Mouse (Mus musculus) thymus, postnatal 0 days (tissue): ENCODE data around the gene Rad50. TPM values are rescaled to one million over a fixed set of nuclear protein-coding genes. Genes with fewer than 3 reads are reported as not detected.

Source experiments
- DNase-seq: peaks from one replicate; pipeline ENCODE4 v3.0.0-alpha.2; 2015; ENCODE audit warnings: low spot score
- polyA plus RNA-seq: library from polyadenylated mRNA; unstranded; fragments of >200 nt; fragmentation: Nextera tagmentation; extraction: Ambion mirVana; gene quantifications from 2 replicates; pipeline ENCODE4 v1.2.1, GENCODE M21; 2015

The Rad50 gene
- polyA plus RNA-seq, 1 experiment from 2014 or later: 44.8 TPM

GRCm38 (mm10) chr11:53699351-53699750 is 7.8 kb downstream of the Rad50 start:
- no peak for DNase-seq

DNA sequence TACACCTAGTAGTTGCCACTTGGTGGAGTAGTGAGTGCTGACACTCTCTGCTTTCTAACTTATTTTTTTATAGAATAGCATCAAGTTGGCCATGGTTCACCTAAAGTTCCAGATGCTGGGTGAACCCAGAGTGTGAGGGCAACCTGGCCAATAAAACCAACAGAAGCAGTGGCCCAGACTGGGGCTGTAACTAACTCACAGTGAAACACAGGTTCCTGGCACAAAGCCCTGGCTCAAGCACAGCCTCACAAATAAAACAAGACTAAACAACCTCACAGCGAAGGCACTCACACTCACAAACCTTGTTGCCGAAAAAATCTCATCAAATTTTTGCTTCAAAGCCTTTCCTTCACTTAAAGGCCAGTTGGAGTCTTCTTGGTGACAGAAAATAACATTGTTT is 8.6 kb downstream of the Rad50 start:
- no peak for DNase-seq

DNA sequence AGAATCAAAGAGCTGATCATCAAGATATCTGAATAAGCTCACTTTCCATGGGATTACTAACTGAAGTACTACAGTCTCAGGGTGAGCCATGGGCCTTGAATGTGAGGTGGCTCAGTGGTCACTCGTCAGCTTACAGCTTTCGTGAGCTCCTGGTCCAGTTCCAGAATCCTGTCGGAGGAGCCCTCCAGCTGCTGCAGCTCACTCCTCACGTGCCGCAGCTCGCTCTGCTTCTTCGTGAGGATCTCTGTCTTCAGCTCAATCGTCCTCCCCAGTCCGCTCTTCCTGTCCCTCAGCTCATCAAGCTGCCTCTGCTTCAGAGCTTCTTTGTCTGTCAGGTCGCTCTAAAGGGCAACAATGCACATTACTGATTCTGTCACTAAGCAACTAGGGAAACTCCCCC is 15.1 kb downstream of the Rad50 start:
- DNase-seq: no peak

DNA sequence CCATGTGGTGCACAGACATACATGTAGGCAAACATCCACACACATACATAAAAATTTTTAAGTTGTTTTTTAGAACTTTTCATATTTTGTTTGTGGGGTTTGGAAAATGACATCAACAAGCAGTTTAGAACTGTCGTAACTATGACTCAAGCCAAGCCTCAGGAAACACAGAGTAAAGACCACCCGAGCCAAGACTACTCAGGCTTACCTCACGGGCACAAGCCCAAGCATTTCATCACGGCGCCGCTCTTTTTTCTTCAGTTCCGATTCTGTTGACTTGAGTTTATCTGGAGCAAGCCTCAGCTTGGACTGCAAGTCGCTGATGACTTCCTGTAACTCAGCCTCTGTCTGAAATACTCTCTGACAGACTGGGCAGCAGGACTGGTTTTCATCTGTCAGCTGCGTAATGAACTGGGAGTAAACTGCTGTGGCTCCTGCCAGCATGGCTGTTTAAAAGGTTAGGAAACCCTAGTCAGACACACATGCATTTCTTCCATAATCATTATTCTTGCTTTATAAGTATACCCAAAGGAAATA is 24.1 kb downstream of the Rad50 start:
- DNase-seq: no peak

DNA sequence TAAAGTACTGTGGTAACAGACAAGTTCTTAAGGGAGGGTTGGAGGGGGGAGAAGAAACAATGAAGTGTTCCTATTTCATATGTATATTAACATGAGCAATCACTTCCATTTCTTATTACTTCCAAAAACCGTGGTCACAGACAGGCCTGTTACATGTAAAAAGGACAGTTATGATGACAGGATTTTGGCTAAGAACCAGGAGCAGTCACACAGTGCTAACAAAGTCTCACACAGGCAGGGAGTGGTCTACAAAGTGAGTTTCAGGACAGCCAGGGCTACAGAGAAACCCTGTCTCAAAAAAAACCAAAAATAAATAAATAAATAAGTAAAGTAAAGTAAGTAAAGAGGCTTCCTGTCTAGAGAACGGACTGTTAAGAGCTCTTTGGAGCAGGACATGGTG is 24.9 kb downstream of the Rad50 start:
- no peak for DNase-seq

DNA sequence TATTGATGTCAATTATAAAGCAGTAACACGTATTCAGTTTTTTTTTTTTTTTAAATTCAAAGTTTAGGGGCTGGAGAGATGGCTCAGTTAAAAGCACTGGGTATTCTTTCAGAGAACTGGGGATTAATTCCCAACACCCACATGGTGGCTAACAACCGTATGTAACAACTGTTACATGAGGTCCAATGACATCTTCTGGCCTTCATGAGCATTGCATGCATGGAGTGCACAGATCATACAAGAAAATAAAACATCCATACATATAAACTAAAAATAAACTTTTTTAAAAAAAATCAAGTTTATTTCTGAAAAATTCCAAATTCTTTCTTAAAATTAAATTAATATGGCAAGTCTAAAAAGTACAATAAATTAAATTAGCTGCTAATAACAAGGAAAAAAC is 25.4 kb downstream of the Rad50 start:
- DNase-seq: no peak

- DNase-seq: no peak
Observed at GRCm38 (mm10) chr11:53680141-53680540, 27.0 kb downstream of the Rad50 start.

- DNase-seq: no peak
Observed at GRCm38 (mm10) chr11:53671414-53671813, 35.7 kb downstream of the Rad50 start.

DNA sequence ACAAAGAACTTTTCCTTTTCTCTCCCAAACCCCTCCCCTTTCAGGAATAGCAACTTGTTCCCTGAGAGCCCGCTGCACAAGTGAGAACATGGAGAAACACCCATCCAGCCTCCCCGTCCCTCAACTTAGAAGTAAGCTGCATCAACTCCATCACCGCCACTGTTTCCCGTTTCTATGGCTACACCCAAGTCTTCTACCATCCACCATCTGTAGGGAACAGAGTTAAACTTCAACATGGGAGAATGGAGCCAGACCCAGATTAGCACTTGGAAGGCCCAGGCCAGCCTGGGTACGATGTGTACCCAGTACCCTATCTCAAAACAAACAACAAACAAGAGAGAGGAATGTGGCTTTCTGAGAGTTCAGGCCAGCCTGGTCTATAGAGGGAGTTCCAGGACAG is 43.0 kb downstream of the Rad50 start:
- no peak for DNase-seq

DNA sequence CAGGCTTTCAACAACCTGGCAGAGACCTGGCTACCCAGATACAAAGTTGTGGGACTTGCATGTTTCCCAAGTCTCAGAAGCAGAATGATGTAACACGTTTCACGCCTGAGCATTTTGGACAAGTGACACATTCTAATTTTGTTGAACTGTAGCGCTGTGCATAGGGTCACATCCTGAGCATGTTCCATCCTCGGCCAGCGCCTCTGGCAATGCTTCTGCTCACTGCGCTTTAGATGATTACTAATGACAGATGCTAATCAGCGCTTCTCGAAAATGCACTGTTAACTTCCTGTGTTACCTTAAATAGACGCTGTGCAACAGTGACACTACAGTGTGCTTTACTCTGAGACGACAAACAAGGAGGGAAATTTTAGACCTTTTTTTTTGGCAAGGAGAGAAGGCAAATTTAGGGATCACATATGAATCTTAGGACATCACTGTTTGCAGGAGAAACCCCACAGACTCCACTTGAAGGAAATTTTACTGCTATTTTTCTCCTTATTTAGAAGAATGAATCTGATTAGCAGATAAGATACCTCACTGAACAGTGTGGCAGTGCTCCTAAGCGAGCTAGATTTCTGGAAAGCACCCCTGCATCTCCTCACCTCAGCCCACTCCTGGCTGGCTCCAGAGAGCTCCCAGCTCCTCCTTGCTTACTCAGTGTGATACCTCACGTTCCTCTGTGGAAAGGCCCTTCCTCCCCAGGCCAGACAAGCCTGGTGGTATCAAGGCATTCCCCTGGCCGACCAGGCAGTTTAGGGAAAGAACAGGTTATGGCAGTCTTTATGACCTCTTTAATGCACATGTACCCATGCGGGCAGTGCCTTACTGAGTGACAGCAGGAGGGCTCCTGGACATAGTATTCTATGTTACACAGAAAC is 44.1 kb downstream of the Rad50 start:
- no peak for DNase-seq

- no peak for DNase-seq
Observed at GRCm38 (mm10) chr11:53657828-53658227, 49.3 kb downstream of the Rad50 start.

- no peak for DNase-seq
Observed at GRCm38 (mm10) chr11:53657381-53657780, 49.7 kb downstream of the Rad50 start.

DNA sequence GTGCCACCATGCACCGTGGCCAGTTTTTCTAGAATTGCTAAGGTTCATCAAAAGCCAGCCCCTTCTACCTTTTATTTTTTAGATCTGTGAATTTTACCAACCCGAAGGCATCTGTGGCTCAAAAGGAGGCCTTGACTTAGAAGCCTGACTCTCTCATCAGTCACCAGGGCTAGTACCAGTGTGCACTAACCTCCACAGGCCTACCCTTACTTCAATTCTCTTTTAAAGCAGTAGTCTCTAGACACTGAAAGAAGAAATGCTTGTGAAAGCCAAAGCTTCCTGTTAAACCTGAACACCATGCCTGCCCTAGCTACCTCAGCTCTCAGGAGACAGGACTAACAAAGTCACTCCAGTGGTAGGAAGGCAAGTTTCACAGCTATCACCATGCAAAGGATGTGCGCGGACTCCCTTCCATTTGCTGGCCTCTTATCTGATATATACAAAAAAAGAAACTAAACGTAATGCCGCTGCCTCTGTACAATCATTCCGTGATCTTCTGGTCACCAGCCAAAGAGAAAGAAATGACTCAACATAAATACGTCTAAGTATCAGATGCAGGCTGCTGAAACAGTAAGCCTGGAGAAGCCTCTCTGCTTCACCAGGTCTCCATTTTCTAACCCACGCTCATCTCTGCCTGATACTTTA is 50.4 kb downstream of the Rad50 start:
- peak; percentile 17 for DNase-seq

GRCm38 (mm10) chr11:53655043-53655442 is 52.1 kb downstream of the Rad50 start:
- no peak for DNase-seq

DNA sequence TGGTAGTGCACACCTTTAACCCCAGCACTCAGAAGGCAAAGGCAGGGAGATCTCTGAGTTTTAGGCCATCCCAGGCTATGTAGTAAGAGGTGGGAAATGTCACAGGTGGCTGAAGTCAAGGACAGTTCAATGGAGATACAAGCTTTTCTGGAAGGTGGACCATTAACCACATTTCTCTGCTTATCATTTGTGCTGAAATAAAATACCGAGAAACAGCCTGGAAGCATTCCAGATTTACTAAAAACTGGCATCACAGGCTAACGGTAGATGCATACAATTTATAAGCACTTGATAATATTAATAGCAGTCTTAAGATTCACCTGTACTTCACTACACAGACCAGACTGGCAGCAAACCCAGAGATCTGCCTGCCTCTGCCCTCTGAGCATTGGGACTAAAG is 54.7 kb downstream of the Rad50 start:
- no peak for DNase-seq

GRCm38 (mm10) chr11:53651441-53651840 is 55.7 kb downstream of the Rad50 start:
- DNase-seq: no peak

- no peak for DNase-seq
Observed at GRCm38 (mm10) chr11:53644017-53644416, 63.1 kb downstream of the Rad50 start.

- DNase-seq: no peak
Observed at GRCm38 (mm10) chr11:53642744-53643279, 64.3 kb downstream of the Rad50 start.

DNA sequence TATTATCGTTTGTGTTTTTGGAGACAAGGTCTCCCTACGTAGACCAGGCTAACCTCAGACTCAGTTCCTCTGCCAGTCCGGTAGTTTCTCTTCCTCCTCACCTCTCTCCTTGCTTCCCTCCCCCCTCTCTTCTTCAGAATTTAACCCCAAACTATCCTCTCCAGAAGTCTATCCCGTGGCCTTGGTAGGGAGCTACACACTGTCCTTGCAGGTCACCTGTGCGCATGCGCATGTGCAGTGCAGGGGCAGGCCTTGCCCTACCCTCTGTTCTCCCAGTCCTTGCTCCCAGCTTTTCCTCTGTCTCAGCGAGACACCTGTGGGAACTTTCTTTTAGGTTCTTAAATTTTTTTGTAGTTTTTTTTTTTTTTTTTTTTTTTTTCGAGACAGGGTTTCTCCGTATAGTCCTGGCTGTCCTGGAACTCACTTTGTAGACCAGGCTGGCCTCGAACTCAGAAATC is 69.3 kb downstream of the Rad50 start:
- DNase-seq: no peak

- no peak for DNase-seq
Observed at GRCm38 (mm10) chr11:53637046-53637802, 69.9 kb downstream of the Rad50 start.

- no peak for DNase-seq
Observed at GRCm38 (mm10) chr11:53636183-53636646, 70.9 kb downstream of the Rad50 start.
